Mouse (Mus musculus) cerebellum, adult 8-10 months (tissue): ENCODE results near the gene Gm21852.
"Not testable (repeated sequence)": the region's sequence is repeated elsewhere in the genome, so short reads cannot be mapped to it uniquely, and the experiment has no call there.

Experiments used
- DNase-seq: peaks from one replicate; pipeline ENCODE4 v3.0.0; 2022

Gm21852 gene

DNA sequence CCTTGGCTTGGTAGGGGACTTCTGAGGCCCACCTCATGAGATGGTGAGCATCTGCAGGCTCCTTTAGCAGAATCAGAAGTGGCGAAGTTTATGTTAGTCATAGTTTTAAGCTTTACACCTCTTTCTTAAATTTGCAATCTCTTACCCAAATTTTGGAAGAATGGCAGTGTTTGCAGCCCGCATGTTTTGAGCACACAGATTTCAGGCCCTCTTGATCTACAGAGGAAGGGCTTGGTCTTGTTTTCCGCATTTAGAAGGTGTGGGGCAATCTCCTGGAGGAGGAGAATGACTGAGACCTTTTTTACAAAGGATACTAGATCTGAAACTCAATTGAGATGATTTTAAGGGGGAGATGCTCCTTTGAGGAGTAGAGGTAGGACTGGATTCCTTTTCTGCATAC, at the start of gene Gm21852:
Gm21852 (minus strand) TSS at position 101 of the 400 bp plus-strand sequence.
- DNase-seq = not testable (repeated sequence)
